Mouse (Mus musculus) limb, embryonic 14.5 days (tissue): Measurements from ENCODE around the gene Col20a1. TPM values are rescaled to one million over a fixed set of nuclear protein-coding genes. Genes with fewer than 3 reads are reported as not detected.

Experiments
- ATAC-seq: fragments of 200-750 bp; cut with Nextera tagmentation; 2 replicates; pipeline ENCODE4 v1.8.0; 2017; ENCODE audit warnings: low read depth, moderate number of reproducible peaks, moderate TSS enrichment; ENCODE audit not compliant: low FRiP score
- DNase-seq: peaks from one replicate; pipeline ENCODE4 v3.0.0-alpha.2; 2015; ENCODE audit warnings: low spot score
- H3K27ac ChIP-seq: fragments of 300-500 bp; sonication (generic); replicated peaks from 2 replicates; pipeline ENCODE4 v1.5.1; 2014; ENCODE audit warnings: low read depth, mild to moderate bottlenecking, low read length, moderate library complexity, mixed read lengths
- H3K27me3 ChIP-seq: fragments of 300-500 bp; sonication (generic); 2 replicates; pipeline ENCODE4 v1.6.1; 2014; ENCODE audit warnings: low read length, mixed read lengths; ENCODE audit not compliant: control insufficient read depth, insufficient read depth
- H3K36me3 ChIP-seq: fragments of 300-500 bp; sonication (generic); 2 replicates; pipeline ENCODE4 v1.6.1; 2014; ENCODE audit warnings: mild to moderate bottlenecking, low read length, moderate library complexity, mixed read lengths; ENCODE audit not compliant: control insufficient read depth, insufficient read depth
- H3K4me1 ChIP-seq: fragments of 300-500 bp; sonication (generic); 2 replicates; pipeline ENCODE4 v1.6.1; 2014; ENCODE audit warnings: antibody characterized with exemption, low read length, mixed read lengths; ENCODE audit not compliant: control insufficient read depth, insufficient read depth
- H3K4me2 ChIP-seq: fragments of 300-500 bp; sonication (generic); replicated peaks from 2 replicates; pipeline ENCODE4 v1.6.1; 2014; ENCODE audit warnings: low read depth, mild to moderate bottlenecking, low read length, moderate library complexity; ENCODE audit not compliant: severe bottlenecking
- H3K4me3 ChIP-seq: fragments of 300-500 bp; sonication (generic); replicated peaks from 2 replicates; pipeline ENCODE4 v1.5.1; 2014; ENCODE audit warnings: low read length
- H3K9ac ChIP-seq: fragments of 300-500 bp; sonication (generic); 2 replicates; pipeline ENCODE4 v1.6.1; 2014; ENCODE audit warnings: mild to moderate bottlenecking, low read depth, low read length, moderate library complexity; ENCODE audit not compliant: severe bottlenecking
- H3K9me3 ChIP-seq: fragments of 300-500 bp; sonication (generic); 2 replicates; pipeline ENCODE4 v1.6.1; 2016; ENCODE audit warnings: low read length; ENCODE audit not compliant: control insufficient read depth
- POLR2A ChIP-seq: fragments of 200-500 bp; IDR thresholded peaks from 2 replicates; pipeline ENCODE4 v1.8.0; 2012; ENCODE audit warnings: inconsistent platforms, mild to moderate bottlenecking, moderate library complexity, borderline replicate concordance; ENCODE audit not compliant: insufficient read depth, insufficient read length; ENCODE audit errors: extremely low read depth
- WGBS: fragments of 180-500 bp; shearing (Covaris S2); extraction: QIAGEN DNeasy Blood & Tissue Kit; methylation state at CpG from one replicate; pipeline ENCODE4 v1.1.7; 2014; 5-methylcytosine and 5-hydroxymethylcytosine counted together
- polyA plus RNA-seq, 2 experiments: library from polyadenylated mRNA; depleted of rRNA in 1 of 2; stranded (reverse) in 1 of 2; unstranded in 1 of 2; fragments of >200 nt; fragmentation: Nextera tagmentation in 1 of 2; extraction: Ambion mirVana in 1 of 2; gene quantifications; 2 replicates each; pipeline versions ENCODE4 v1.2.1 to v1.2.3; 2012 to 2014

The Col20a1 gene
- polyA plus RNA-seq, 2 experiments = 2.8 to 5.7 TPM

GRCm38 (mm10) chr2:181060127-181060526 lies 73.8 kb downstream of the Col20a1 start:
- DNase-seq (peak; percentile 78), ATAC-seq (peak; percentile 23; the same call in 1 of the 2 replicates)
- WGBS = 21% methylated on average over 5 of the region's 5 CpGs
- Histone ChIP-seq H3K9me3 (no peaks in the 10 kb centered on the region), H3K27me3 (no peaks in the 10 kb centered on the region), H3K9ac (no peak overlapping the region), H3K4me1 (no peaks in the 10 kb centered on the region), H3K4me2 (no peak overlapping the region), H3K36me3 (no peaks in the 10 kb centered on the region), H3K27ac (no peak overlapping the region), H3K4me3 (no peak overlapping the region)
- no peak for TF ChIP-seq POLR2A

GRCm38 (mm10) chr2:181065827-181066226 lies 79.5 kb downstream of the Col20a1 start:
- Histone ChIP-seq H3K4me1 (no peaks in the 10 kb centered on the region), H3K36me3 (no peaks in the 10 kb centered on the region), H3K4me2 (no peak overlapping the region), H3K27me3 (no peaks in the 10 kb centered on the region), H3K4me3 (no peak overlapping the region), H3K9me3 (no peaks in the 10 kb centered on the region), H3K27ac (no peak overlapping the region), H3K9ac (no peak overlapping the region)
- TF ChIP-seq POLR2A = no peak
- no peak for ATAC-seq
- no peak for DNase-seq
- 56% methylated on average over 4 of the region's 4 CpGs for WGBS

Other genes with a start within 250 kb of the Col20a1 start
- not detected in 2 replicates for gene Bhlhe23, start 209.6 kb upstream of the Col20a1 start, polyA plus RNA-seq (2012; rRNA removed)
- gene Bhlhe23, start 209.6 kb upstream of the Col20a1 start, polyA plus RNA-seq (2014; fragmentation: Nextera tagmentation; extraction: Ambion mirVana) = not detected in 2 replicates
- 66.3 and 85.7 TPM in 2 replicates for gene Ythdf1, start 65.6 kb upstream of the Col20a1 start, polyA plus RNA-seq (2012; rRNA removed)
- gene Ythdf1, start 65.6 kb upstream of the Col20a1 start, polyA plus RNA-seq (2014; fragmentation: Nextera tagmentation; extraction: Ambion mirVana) = 65.7 and 67.6 TPM in 2 replicates
- not detected in 2 replicates for gene Birc7, start 57.5 kb upstream of the Col20a1 start, polyA plus RNA-seq (2012; rRNA removed)
- gene Birc7, start 57.5 kb upstream of the Col20a1 start, polyA plus RNA-seq (2014; fragmentation: Nextera tagmentation; extraction: Ambion mirVana) = not detected in 2 replicates
- gene Nkain4, start 31.8 kb upstream of the Col20a1 start, polyA plus RNA-seq (2012; rRNA removed) = 9.2 and 11.2 TPM in 2 replicates
- 12.9 and 13.4 TPM in 2 replicates for gene Nkain4, start 31.8 kb upstream of the Col20a1 start, polyA plus RNA-seq (2014; fragmentation: Nextera tagmentation; extraction: Ambion mirVana)
- 161 and 169 TPM in 2 replicates for gene Arfgap1, start 19.3 kb upstream of the Col20a1 start, polyA plus RNA-seq (2012; rRNA removed)
- 102 and 105 TPM in 2 replicates for gene Arfgap1, start 19.3 kb upstream of the Col20a1 start, polyA plus RNA-seq (2014; fragmentation: Nextera tagmentation; extraction: Ambion mirVana)
- gene Chrna4, start 57.0 kb downstream of the Col20a1 start, polyA plus RNA-seq (2012; rRNA removed) = 1.9 and 3.1 TPM in 2 replicates
- 2.5 and 2.7 TPM in 2 replicates for gene Chrna4, start 57.0 kb downstream of the Col20a1 start, polyA plus RNA-seq (2014; fragmentation: Nextera tagmentation; extraction: Ambion mirVana)
- gene Kcnq2, start 148.8 kb downstream of the Col20a1 start, polyA plus RNA-seq (2012; rRNA removed) = 0.28 and 0.38 TPM in 2 replicates
- gene Kcnq2, start 148.8 kb downstream of the Col20a1 start, polyA plus RNA-seq (2014; fragmentation: Nextera tagmentation; extraction: Ambion mirVana) = 0.14 TPM in 1 of 2 replicates, not detected in the other
- gene Eef1a2, start 170.5 kb downstream of the Col20a1 start, polyA plus RNA-seq (2012; rRNA removed) = 0.10 and 0.29 TPM in 2 replicates
- not detected in 2 replicates for gene Eef1a2, start 170.5 kb downstream of the Col20a1 start, polyA plus RNA-seq (2014; fragmentation: Nextera tagmentation; extraction: Ambion mirVana)
- gene Ppdpf, start 200.7 kb downstream of the Col20a1 start, polyA plus RNA-seq (2012; rRNA removed) = 148 and 220 TPM in 2 replicates
- gene Ppdpf, start 200.7 kb downstream of the Col20a1 start, polyA plus RNA-seq (2014; fragmentation: Nextera tagmentation; extraction: Ambion mirVana) = 294 and 354 TPM in 2 replicates
- gene Ptk6, start 216.3 kb downstream of the Col20a1 start, polyA plus RNA-seq (2012; rRNA removed) = 0.08 and 0.10 TPM in 2 replicates
- gene Ptk6, start 216.3 kb downstream of the Col20a1 start, polyA plus RNA-seq (2014; fragmentation: Nextera tagmentation; extraction: Ambion mirVana) = 0.12 and 0.19 TPM in 2 replicates
- gene Srms, start 226.7 kb downstream of the Col20a1 start, polyA plus RNA-seq (2012; rRNA removed) = 0.05 and 0.13 TPM in 2 replicates
- 0.07 TPM in 1 of 2 replicates, not detected in the other for gene Srms, start 226.7 kb downstream of the Col20a1 start, polyA plus RNA-seq (2014; fragmentation: Nextera tagmentation; extraction: Ambion mirVana)
- 0.12 and 0.28 TPM in 2 replicates for gene Fndc11, start 233.5 kb downstream of the Col20a1 start, polyA plus RNA-seq (2012; rRNA removed)
- not detected in 2 replicates for gene Fndc11, start 233.5 kb downstream of the Col20a1 start, polyA plus RNA-seq (2014; fragmentation: Nextera tagmentation; extraction: Ambion mirVana)